Mouse (Mus musculus) heart, embryonic 15.5 days (tissue): ENCODE results near the gene Osbpl2. TPM values are rescaled to one million over a fixed set of nuclear protein-coding genes. Genes with fewer than 3 reads are reported as not detected.

Source experiments
- ATAC-seq: fragments of 200-750 bp; cut with Nextera tagmentation; replicated peaks from 2 replicates; pipeline ENCODE4 v1.8.0; 2017; ENCODE audit warnings: low read depth, moderate TSS enrichment; ENCODE audit not compliant: insufficient number of reproducible peaks, insufficient read depth, low FRiP score
- H3K27ac ChIP-seq: fragments of 300-500 bp; sonication (generic); 2 replicates; pipeline ENCODE4 v1.5.1; 2015; ENCODE audit warnings: mild to moderate bottlenecking, inconsistent platforms
- H3K27me3 ChIP-seq: fragments of 300-500 bp; sonication (generic); 2 replicates; pipeline ENCODE4 v1.6.1; 2015; ENCODE audit warnings: inconsistent platforms
- H3K36me3 ChIP-seq: fragments of 300-500 bp; sonication (generic); 2 replicates; pipeline ENCODE4 v1.6.1; 2015; ENCODE audit warnings: mild to moderate bottlenecking, inconsistent platforms
- H3K4me1 ChIP-seq: fragments of 300-500 bp; sonication (generic); replicated peaks from 2 replicates; pipeline ENCODE4 v1.6.1; 2015; ENCODE audit warnings: inconsistent platforms
- H3K4me2 ChIP-seq: fragments of 300-500 bp; sonication (generic); 2 replicates; pipeline ENCODE4 v1.6.1; 2015; ENCODE audit warnings: inconsistent platforms, mild to moderate bottlenecking, moderate library complexity
- H3K4me3 ChIP-seq: fragments of 300-500 bp; sonication (generic); 2 replicates; pipeline ENCODE4 v1.5.1; 2015; ENCODE audit warnings: mild to moderate bottlenecking, inconsistent platforms
- H3K9ac ChIP-seq: fragments of 300-500 bp; sonication (generic); 2 replicates; pipeline ENCODE4 v1.6.1; 2015; ENCODE audit warnings: mild to moderate bottlenecking, inconsistent platforms
- H3K9me3 ChIP-seq: fragments of 300-500 bp; sonication (generic); replicated peaks from 2 replicates; pipeline ENCODE4 v1.6.1; 2016; ENCODE audit warnings: inconsistent platforms
- WGBS: fragments of 180-500 bp; shearing (Covaris S2); methylation state at CpG from one replicate; pipeline ENCODE4 v1.1.7; 2015; ENCODE audit warnings: mixed read lengths; 5-methylcytosine and 5-hydroxymethylcytosine counted together
- polyA plus RNA-seq: library from polyadenylated mRNA; unstranded; fragments of >200 nt; fragmentation: Nextera tagmentation; extraction: Ambion mirVana; gene quantifications from 2 replicates; pipeline ENCODE4 v1.2.1, GENCODE M21; 2015

Osbpl2 gene
- polyA plus RNA-seq, 1 experiment from 2014 or later = 31.5 TPM

DNA sequence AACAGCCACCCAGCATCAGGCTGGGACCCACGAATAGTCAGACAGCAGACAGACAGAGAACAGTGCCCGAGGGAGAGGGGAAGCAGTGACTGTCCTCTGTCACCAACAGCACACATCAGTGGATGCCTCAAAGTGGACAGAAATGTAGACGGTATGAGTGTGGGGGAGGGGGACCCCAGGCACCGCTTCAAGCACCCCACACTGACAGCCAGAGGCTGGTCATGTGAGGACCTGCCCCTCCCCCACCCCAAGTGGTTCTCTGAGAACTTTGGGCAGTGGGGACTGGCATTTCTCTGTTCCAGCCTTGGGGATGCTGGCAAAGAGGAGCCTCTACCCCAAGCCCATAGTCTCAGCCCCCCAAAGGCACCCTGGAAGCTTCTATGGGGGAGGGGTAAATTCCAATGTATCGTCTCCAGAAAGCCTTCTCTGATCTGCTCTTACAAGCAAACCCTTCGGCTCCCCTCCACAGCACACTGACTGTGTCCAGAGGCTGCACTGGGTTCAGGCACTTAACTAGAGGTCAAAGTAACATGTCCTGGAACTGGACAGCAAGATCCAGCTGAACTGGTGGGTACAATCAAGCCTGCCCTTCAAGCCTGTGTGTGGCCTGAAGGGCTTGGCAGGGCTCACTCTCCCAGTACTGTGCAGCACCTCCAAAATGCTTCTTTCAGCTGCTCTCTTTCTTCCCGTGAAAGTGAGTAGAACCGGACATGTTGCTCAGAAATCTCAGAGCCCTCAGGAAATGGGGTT is 13.5 kb upstream of the Osbpl2 start:
- H3K27me3 ChIP-seq = peaks cover 54% of the 10 kb centered on the region
- H3K4me1 ChIP-seq = peaks cover 25% of the 10 kb centered on the region
- no peak overlapping the region for H3K9ac ChIP-seq
- no peak overlapping the region for H3K4me3 ChIP-seq
- H3K4me2 ChIP-seq = no peak overlapping the region
- ATAC-seq = no peak
- no peaks in the 10 kb centered on the region for H3K9me3 ChIP-seq
- H3K27ac ChIP-seq = no peak overlapping the region
- H3K36me3 ChIP-seq = no peaks in the 10 kb centered on the region
- 22% methylated on average over 8 of the region's 8 CpGs for WGBS

DNA sequence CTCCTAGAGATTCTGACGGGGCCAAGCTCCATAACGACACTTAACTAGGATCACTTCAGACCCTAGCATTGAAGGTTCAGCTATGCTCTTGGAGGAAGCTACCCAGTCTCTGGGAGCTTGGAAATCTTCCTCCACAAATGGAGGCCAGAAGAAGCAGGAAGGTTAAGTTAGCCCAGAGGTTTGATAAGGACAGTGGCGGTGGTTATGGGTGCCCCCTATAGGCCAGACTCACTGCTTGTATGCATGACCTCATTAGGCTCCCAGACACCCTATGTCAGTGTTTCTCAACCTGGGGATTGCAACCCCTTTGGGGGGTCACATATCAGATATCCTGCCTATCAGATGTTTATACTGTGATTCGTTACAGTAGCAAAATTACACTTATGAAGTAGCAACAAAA is 12.0 kb upstream of the Osbpl2 start:
- no peak for ATAC-seq
- WGBS = 58% methylated on average over 4 of the region's 4 CpGs

DNA sequence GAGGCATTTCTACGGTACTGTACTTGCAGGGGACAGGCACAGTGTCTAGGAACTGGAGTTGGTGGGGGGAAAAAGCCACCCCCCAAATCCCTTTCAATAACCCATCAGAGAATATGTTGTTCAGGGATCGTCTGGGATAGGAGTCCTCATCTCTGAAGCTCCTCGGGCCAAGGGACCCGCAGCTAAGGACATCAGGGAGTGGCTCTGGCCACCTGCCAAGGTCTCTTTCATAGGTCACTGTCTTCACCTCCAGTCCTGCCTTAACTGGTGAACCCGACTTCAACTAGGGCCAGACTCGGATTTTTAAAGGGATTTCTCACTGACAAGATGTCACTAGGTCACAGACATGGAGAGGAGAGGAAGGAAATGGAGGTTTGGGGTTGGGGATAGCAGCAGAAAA is 10.8 kb upstream of the Osbpl2 start:
- WGBS = 47% methylated on average over 6 of the region's 6 CpGs
- H3K4me3 ChIP-seq = no peak overlapping the region
- no peak overlapping the region for H3K27ac ChIP-seq
- no peak overlapping the region for H3K4me2 ChIP-seq
- no peaks in the 10 kb centered on the region for H3K36me3 ChIP-seq
- H3K27me3 ChIP-seq = peaks cover 28% of the 10 kb centered on the region
- H3K9ac ChIP-seq = no peak overlapping the region
- no peaks in the 10 kb centered on the region for H3K9me3 ChIP-seq
- ATAC-seq = no peak
- H3K4me1 ChIP-seq = peaks cover 19% of the 10 kb centered on the region

More for the DNA sequence above, 12.0 kb upstream of the Osbpl2 start:
- H3K27me3 ChIP-seq = peaks cover 40% of the 10 kb centered on the region
- no peaks in the 10 kb centered on the region for H3K9me3 ChIP-seq
- H3K9ac ChIP-seq = no peak overlapping the region
- no peaks in the 10 kb centered on the region for H3K36me3 ChIP-seq
- no peak overlapping the region for H3K27ac ChIP-seq
- H3K4me3 ChIP-seq = no peak overlapping the region
- H3K4me1 ChIP-seq = peaks cover 25% of the 10 kb centered on the region
- no peak overlapping the region for H3K4me2 ChIP-seq

DNA sequence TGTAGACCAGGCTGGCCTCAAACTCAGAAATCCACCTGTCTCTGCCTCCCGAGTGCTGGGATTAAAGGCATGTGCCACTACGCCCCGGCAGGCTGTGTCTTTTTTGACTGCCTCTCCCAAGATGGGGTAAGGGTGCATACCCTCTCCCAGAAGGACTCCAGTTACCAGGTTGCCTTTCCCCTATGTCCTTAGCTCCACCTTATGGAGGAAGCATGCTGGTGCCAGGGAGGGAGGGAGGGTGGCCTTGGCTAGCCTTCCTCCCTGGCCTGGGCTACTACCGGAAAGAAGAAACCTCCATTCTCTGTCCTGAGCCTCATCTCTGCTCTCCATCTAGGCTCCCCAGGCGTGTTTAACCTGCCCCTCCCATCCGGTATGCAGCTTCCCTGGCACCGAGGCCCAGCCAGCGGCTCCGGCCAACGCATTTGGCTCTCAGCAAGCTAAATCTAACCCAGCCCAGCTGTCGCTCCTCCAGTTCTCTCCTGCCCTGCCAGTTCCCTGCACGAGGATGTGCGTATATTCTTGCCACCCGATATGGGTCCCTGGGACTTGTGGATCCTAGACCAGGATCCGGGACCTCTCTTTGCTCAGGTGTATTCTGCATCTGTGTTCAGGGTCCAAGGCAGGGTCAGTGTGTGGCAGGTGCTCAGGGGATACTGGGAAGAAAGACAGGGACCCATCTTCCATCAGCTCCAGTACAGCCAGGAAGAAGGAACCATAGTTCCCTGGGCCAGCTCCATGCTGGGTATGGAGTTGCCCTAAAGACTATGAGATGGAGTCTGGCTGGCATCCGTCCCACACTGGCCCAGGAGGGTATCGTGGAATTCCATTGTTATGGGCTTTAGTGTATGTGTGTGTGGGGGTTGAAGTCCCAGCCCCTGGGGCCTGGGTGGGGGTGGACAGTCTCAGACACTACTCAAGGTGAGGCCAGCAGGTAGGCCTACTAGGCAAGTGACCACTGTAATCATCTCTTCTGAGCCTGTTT is 4.9 kb upstream of the Osbpl2 start:
- H3K9ac ChIP-seq = no peak overlapping the region
- 56% methylated on average over 17 of the region's 17 CpGs for WGBS
- H3K4me1 ChIP-seq = peaks cover 47% of the 10 kb centered on the region
- ATAC-seq = no peak
- H3K4me3 ChIP-seq = no peak overlapping the region
- H3K36me3 ChIP-seq = no peaks in the 10 kb centered on the region
- no peak overlapping the region for H3K4me2 ChIP-seq
- H3K27ac ChIP-seq = peak overlapping the region; percentile 69; the same call in 1 of the 2 replicates
- no peaks in the 10 kb centered on the region for H3K9me3 ChIP-seq
- no peaks in the 10 kb centered on the region for H3K27me3 ChIP-seq

DNA sequence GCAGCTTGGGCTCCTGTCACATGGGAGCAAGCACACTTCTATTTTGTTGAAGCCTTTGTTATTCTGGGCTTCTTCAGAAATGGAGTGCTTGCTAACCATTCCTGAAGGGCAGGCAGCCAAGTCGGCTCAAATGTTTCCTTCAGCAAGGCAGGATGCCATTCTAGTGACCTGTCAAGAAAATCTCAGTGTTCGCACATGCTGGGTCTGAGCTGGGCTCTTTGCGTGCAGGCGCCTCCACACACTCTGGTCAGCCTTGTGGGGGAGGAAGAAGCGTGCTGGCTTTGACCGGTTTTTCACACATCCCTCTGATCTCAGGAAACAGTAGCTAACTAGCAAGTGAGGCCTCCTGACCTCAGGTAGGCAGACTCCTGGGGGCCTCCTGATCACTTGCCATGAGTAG is 3.8 kb upstream of the Osbpl2 start:
- no peak for ATAC-seq
- Histone ChIP-seq H3K4me2 (no peak overlapping the region), H3K4me1 (peaks cover 54% of the 10 kb centered on the region), H3K27ac (peak overlapping the region; percentile 69), H3K9ac (no peak overlapping the region), H3K36me3 (no peaks in the 10 kb centered on the region), H3K9me3 (no peaks in the 10 kb centered on the region), H3K4me3 (no peak overlapping the region), H3K27me3 (no peaks in the 10 kb centered on the region)
- WGBS = 9% methylated on average over 6 of the region's 6 CpGs

DNA sequence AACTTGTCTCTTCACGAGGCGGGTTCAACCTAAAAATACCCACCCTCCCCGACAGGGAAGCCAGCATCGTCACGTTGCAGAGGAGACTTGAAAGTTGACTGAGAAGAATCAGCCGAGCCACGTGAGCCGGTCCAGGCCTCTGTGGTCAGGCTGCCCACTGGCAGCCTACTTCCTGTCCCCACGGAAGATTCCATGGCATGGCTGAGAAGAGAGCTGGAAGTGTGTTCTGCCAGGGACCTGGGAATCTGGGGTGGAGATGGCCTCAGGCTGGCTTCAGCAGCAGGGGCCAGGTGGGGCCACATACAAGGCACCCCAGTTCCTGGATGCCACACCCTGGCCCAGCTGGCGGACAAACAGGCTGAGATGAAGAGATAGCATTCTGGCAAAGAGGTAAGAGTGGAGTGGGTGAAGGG is 3.0 kb upstream of the Osbpl2 start:
- Histone ChIP-seq H3K27me3 (no peaks in the 10 kb centered on the region), H3K4me2 (no peak overlapping the region), H3K36me3 (no peaks in the 10 kb centered on the region), H3K9ac (no peak overlapping the region), H3K27ac (peak overlapping the region; percentile 69), H3K4me3 (no peak overlapping the region), H3K4me1 (peaks cover 57% of the 10 kb centered on the region), H3K9me3 (no peaks in the 10 kb centered on the region)
- ATAC-seq = no peak
- 41% methylated on average over 10 of the region's 10 CpGs for WGBS

DNA sequence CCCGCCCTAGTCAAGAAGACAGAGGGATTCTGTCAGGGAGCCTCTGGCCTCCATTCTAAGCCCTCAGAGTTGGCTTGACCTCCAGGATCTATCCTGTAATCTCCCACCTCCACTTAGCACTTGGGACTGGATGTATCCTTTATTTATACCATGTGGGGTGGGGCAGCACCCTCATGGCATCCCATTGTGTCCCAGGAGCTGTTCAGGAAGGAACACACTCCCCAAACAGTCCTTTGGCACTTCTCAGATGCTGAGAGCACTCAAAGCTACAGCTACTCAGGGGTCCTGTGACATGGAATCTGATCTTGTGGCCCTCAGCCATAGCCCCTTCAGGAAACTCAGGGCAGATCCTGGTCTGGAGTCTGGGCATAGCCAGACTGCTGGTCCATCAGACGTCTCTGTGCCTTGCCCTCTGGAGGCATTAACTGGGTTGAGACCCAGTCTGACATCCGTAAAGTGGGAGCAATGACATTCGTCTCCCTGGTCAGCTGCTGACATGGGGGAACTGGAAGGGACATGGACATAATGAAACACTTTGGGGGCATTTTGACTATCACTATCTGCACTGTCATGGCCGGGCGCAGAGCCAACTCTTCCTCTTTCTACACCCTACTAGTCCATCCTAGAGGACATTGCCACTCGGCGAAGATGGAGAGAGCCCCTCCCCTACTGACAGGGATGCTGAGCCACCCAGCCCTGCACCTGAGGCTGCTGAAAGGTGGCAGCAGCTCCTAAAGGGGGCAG is 2.2 kb upstream of the Osbpl2 start:
- no peak for ATAC-seq
- WGBS = 59% methylated on average over 8 of the region's 8 CpGs
- Histone ChIP-seq H3K27me3 (no peaks in the 10 kb centered on the region), H3K36me3 (no peaks in the 10 kb centered on the region), H3K4me3 (no peak overlapping the region), H3K4me1 (peaks cover 57% of the 10 kb centered on the region), H3K4me2 (no peak overlapping the region), H3K9ac (no peak overlapping the region), H3K27ac (no peak overlapping the region), H3K9me3 (no peaks in the 10 kb centered on the region)

DNA sequence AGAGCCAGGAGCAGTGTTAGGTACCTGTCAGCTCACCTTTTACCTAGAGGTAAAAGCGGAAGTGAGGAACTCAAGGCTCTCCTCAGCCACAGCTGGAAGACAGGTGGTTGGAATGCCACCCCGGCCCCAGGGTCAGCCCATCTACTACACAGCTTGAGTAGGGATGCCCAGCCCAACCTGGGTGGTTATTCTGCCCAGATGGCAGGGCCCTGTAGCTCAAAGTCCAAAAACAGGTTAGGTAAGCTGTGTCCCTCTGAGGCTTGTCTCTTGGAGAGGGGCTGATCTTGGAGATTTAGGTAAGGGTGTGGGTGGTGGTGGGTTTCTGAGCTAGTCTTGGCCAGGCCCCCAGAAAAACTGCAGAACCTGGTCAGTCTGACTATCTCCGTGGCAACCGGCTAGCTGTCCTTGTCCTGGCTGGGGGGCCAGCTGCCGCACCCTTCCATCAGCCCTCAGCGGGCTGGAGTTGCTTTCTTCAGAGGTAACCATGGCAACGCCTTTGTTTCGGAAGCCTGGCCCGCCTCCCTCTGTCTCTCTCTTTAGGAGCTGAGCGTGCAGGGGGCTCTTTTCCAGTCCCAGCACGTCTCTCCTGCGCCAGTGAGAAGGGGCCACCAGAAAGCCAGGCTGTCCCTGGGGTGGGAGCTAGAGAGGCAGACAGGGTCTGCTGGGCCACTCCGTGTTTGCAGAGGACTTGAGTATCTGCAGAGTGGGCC is 1.5 kb upstream of the Osbpl2 start:
- 16% methylated on average over 13 of the region's 13 CpGs for WGBS
- H3K9ac ChIP-seq = no peak overlapping the region

DNA sequence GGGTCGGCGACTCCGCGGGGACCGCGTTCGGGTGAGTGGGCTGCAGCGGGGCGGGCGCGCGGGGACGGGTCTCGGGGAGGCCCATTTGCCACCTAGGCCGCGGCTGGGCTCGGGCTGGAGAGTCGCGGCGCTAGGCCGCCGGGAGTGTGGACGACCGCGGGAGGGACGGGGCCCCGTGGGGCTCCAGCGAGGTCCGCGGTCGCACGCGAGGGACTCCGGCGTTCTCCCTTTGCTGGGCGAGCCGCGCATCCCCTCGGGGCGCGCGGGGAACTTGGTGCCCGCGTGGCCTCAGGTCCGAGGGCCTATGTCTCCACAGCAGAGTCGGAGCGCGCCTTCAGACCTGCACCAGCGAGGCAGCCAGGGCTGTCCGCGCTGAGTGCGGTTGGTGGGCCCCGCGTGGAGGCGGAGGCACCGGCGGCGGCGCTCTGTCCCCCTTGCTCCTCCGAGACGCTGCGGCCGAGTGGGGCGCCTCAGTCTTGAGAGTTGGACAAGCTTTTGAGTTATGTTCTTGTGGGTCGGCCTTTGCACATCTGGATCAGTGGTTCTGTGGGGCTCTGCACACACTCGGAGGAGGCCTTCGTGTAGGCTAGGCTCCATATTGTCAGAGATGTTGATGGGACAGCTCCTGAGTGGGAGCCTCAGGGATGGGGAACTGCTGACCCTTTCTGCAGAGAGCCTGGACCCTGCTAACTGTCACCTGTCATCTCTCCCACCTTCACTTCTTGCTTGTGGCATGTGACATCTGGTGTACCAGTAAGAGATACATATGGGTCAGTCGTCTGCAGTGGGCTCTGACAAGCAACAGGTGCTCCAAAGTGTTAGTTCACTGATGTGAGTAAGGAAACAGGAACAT is 559 bp downstream of the Osbpl2 start:
- peak; percentile 12 for ATAC-seq
- H3K36me3 ChIP-seq = no peaks in the 10 kb centered on the region
- H3K4me2 ChIP-seq = peak overlapping the region; percentile 89
- H3K27ac ChIP-seq = peak overlapping the region; percentile 73
- H3K9me3 ChIP-seq = no peaks in the 10 kb centered on the region
- H3K9ac ChIP-seq = peak overlapping the region; percentile 80
- H3K27me3 ChIP-seq = no peaks in the 10 kb centered on the region
- peaks cover 49% of the 10 kb centered on the region for H3K4me1 ChIP-seq
- under 1% methylated on average over 53 of the region's 68 CpGs for WGBS
- peak overlapping the region; percentile 67 for H3K4me3 ChIP-seq

More for the DNA sequence above, 1.5 kb upstream of the Osbpl2 start:
- no peak overlapping the region for H3K27ac ChIP-seq
- H3K4me2 ChIP-seq = peak overlapping the region; percentile 83; the same call in 1 of the 2 replicates
- peaks cover 57% of the 10 kb centered on the region for H3K4me1 ChIP-seq
- H3K9me3 ChIP-seq = no peaks in the 10 kb centered on the region
- no peak overlapping the region for H3K4me3 ChIP-seq
- ATAC-seq = no peak
- no peaks in the 10 kb centered on the region for H3K36me3 ChIP-seq
- H3K27me3 ChIP-seq = no peaks in the 10 kb centered on the region

DNA sequence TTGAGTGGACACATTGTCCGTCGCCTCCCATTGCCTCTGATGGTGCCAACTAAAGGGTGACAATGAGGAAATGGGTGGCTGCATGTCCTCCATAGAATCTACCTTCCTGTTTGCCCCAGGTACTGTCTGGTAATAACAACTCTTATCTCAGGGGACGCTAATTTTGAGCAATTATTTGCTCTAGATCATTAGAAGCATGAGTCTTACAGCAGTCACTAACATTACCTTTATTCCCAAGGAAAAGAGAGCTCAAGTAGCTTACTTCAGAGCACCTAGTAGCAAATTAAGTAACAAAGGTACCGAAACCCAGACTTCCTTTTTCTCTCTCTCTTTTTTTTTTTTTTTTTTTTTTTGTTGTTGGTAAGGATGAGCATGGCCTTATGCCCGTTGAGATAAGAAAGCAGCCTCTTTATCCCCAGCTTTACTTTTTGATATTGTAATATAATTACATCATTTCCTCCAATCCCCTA is 1.2 kb downstream of the Osbpl2 start:
- no peak for ATAC-seq
- Histone ChIP-seq H3K27me3 (no peaks in the 10 kb centered on the region), H3K36me3 (no peaks in the 10 kb centered on the region), H3K27ac (no peak overlapping the region), H3K4me1 (peaks cover 43% of the 10 kb centered on the region), H3K9ac (peak overlapping the region; percentile 80), H3K9me3 (no peaks in the 10 kb centered on the region), H3K4me2 (peak overlapping the region; percentile 89), H3K4me3 (peak overlapping the region; percentile 67)
- 57% methylated on average over 5 of the region's 5 CpGs for WGBS
